Mouse (Mus musculus): ENCODE data around the gene Cdc34.

The Cdc34 gene

DNA sequence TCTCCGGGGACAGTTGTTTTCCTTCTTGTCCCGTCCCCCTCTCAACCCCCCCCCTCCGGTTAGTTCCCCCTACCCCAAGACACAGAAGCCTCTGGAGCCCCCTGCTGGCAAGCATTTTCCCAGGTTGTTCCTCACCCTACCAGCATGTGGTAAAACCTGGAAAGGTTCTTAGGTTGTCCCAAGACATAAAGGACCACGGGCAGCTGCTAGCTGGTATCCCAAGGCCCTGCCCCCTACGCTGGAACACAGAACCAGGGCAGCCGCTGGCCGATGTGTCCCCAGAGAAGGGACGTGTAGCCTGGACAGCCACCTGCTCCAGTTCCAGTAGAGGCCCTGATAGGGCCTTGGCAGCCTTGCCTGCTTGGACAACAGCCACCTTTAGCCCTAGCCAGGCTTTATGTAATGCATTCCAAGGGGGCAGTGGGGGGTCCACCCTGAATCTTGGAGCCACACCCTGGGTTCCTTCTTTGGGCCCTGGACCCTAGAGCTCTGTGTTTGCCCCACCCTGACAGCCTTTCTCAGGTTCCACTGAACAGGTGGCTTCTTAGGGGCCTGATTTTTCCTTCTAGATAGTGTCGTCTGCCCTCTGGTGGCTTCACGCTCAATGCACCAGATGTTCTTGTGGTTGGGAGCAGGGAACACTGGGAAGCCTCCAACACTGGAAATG is 1.1 kb downstream of the Cdc34 start:
- CTCF ChIA-PET, result interaction anchor here in 3 of 4 experiments (0.5 to 4.6 kb wide), 35 partner anchors 9 to 1198 kb away, joined by 3 to 57 read pairs (median 4); partner anchors contain the start of genes Bsg (in 2 of the 3), Madcam1 (in 2 of the 3) and Tpgs1 (in 1 of the 3)
- POLR2A ChIA-PET, result interaction anchor here (0.5 to 19.9 kb wide), 31 partner anchors 8 to 574 kb away, joined by 3 to 367 read pairs (median 4); partner anchors contain the start of genes Tpgs1 (in 3 of the 4), Bsg (in 2 of the 4), Madcam1 (in 2 of the 4) and Fgf22 (in 1 of the 4)

DNA sequence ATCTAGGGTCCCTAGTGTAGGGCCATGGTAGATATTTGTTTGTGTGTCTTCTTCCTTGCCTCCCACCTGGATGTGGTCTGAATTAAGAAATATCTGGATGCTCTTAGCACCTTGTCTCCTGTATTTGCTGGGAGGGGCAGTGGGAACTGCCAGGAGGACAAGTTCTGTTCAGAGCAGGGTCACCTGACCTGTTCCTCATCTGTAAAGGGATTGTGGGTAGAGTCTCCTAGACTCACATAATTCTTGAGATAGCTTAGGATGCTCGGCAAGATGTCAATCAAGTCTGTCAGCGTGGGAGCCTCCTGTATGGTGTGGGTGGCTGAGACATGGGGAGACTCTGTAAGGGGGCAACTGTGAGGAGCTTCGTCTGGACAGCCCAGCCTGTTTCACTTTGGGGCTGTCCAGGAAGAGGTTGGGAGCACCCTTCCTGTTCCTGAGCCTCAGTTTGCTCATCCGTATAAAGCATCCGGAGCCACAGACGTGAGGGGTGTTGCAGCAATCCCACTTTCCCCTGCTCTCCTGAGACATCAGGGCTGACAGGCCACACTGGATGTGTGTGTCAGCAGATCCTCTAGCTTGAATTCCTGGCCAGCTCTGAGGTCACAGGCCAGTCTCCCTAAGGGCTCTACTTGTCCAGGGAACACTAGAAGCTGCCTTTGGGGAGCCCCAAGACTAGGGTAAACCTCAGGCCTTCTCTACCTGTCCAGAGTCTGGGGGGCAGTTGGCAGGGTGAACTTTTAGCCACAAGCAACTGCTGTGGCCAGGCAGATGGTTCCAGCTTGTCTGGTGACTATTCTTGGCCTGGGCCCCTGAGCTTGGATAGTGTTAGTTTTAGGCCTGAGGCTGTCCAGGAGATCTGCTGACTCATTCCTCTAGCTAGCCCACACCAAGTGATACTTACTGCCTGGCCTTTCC is 2.0 kb downstream of the Cdc34 start:
- ChIA-PET CTCF (interaction anchor here (0.7 to 4.6 kb wide), 25 partner anchors 8 to 128 kb away, joined by 3 to 57 read pairs (median 5); partner anchors contain the start of genes Bsg (in 2 of the 4), Madcam1 (in 1 of the 4) and Tpgs1 (in 1 of the 4)), POLR2A (interaction anchor here in 3 of 4 experiments (0.6 to 19.9 kb wide), 25 partner anchors 8 to 175 kb away, joined by 3 to 367 read pairs (median 4); partner anchors contain the start of genes Tpgs1 (in 3 of the 3), Bsg (in 2 of the 3), Madcam1 (in 2 of the 3) and Fgf22 (in 1 of the 3))

DNA sequence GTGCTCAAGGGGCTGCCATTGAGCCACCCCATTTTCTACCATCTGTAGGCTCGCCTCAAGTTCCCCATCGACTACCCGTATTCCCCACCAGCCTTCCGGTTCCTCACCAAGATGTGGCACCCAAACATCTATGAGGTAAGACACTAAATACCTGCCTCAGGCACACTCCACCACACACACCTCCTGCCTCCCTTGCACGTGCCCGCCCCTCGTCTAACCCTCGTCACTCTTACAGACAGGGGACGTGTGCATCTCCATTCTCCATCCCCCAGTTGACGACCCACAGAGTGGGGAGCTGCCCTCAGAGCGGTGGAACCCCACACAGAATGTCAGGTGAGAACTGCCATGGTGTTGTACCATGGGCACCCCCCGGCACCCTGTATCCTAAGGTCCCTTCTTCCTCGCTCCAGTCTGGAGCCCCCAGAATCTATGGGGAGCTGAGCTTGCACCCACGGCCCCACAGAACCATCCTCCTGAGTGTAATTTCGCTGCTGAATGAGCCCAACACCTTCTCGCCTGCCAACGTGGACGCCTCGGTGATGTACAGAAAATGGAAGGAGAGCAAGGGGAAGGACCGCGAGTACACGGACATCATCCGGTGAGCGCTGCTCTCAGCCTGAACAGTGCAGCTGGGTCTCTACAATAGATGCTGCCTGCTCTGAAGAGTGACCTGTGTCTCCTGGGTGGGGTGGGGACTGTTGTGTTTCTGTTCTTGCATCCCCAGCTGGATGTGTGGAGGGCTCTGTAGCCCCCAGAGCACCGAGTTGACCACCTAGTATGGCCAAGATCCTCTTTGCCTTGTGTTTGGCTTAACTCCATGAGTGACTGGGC is 3.0 kb downstream of the Cdc34 start:
- ChIA-PET POLR2A (interaction anchor here in 3 of 4 experiments (0.6 to 19.9 kb wide), 19 partner anchors 7 to 83 kb away, joined by 3 to 367 read pairs (median 9); partner anchors contain the start of genes Tpgs1 (in 3 of the 3), Bsg (in 2 of the 3), Madcam1 (in 2 of the 3) and Polrmt (in 2 of the 3)), CTCF (interaction anchor here in 3 of 4 experiments (0.6 to 4.6 kb wide), 6 partner anchors 12 to 95 kb away, joined by 3 to 57 read pairs (median 4); partner anchors contain the start of gene Madcam1 (in 1 of the 3))

DNA sequence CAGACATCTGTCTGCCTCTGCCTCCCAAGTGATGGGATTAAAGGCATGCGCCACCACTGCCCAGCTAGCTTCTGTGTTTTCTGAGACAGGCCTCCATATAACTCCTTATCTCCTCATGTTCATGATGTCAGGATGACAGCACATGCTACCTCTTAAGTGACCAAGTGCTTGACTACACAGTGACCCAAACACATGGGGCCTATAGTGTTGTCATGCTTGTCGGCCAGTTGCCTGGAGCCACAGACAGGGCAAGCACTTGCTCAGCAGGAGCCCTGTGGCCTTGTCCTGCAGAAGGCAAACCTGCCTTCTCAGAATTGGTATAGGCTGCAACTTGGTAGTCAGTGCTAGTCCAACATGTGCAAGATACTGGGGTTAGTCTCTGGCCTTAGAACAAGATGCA is 4.2 kb downstream of the Cdc34 start:
- POLR2A ChIA-PET, result interaction anchor here in 3 of 4 experiments (0.8 to 19.9 kb wide), 18 partner anchors 9 to 94 kb away, joined by 3 to 367 read pairs (median 6); partner anchors contain the start of genes Bsg (in 2 of the 3), Madcam1 (in 2 of the 3), Tpgs1 (in 2 of the 3) and Polrmt (in 1 of the 3)

DNA sequence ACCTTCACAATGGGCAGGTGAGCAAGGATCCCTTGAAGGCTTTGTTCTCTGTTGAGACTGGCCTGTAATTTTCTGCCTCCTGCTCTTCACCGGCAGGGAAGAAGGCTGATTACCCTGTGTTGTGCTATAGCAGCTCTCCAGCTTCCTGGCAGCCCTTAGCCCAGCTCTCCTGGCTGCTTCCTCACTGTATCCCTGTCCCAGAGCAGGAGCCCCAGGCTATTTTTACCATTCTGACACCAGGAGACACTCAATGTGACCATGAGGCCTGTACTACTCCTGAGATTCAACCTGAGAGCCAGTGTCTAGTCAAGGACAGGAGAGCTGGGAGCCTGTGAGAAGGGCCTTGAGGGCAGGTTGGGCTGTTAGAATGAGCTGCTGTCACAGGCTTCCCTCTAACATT is 4.7 kb downstream of the Cdc34 start:
- ChIA-PET POLR2A (interaction anchor here in 3 of 4 experiments (0.6 to 19.9 kb wide), 19 partner anchors 9 to 94 kb away, joined by 3 to 367 read pairs (median 7); partner anchors contain the start of genes Bsg (in 3 of the 3), Madcam1 (in 2 of the 3), Tpgs1 (in 2 of the 3) and Polrmt (in 1 of the 3)), CTCF (interaction anchor here in 3 of 4 experiments (0.6 to 2.0 kb wide), 12 partner anchors 9 to 1219 kb away, joined by 3 to 12 read pairs (median 4); partner anchors contain the start of gene Madcam1 (in 1 of the 3))

More for the DNA sequence above, 4.2 kb downstream of the Cdc34 start:
- CTCF ChIA-PET, result interaction anchor here in 2 of 4 experiments (1.2 to 2.0 kb wide), 7 partner anchors 9 to 126 kb away, joined by 3 to 12 read pairs (median 4); partner anchors contain the start of gene Madcam1 (in 1 of the 2)

DNA sequence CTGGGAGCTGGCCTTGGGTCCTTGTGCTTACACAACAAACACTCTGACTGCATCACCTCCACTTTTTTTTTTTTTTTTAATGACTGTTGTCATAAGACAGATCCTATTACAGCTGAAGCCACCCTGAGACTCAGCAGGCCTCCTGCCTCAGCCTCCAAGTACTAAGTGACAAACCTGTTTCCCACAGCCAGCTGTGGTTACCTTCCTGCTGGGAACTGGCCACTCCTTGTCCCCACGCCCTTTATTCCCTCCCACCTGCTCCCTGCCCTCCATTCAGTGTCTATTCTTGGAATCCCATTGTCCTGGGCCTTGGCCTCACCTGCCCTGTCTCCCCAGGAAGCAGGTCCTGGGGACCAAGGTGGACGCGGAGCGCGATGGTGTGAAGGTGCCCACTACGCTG is 5.5 kb downstream of the Cdc34 start:
- CTCF ChIA-PET, result interaction anchor here in 3 of 4 experiments (0.6 to 2.0 kb wide), 13 partner anchors 8 to 1220 kb away, joined by 3 to 12 read pairs (median 4); partner anchors contain the start of genes Madcam1 (in 1 of the 3) and Med16 (in 1 of the 3)
- POLR2A ChIA-PET, result interaction anchor here (0.5 to 19.9 kb wide), 26 partner anchors 10 to 254 kb away, joined by 3 to 367 read pairs (median 4); partner anchors contain the start of genes Bsg (in 4 of the 4), Madcam1 (in 2 of the 4), Tpgs1 (in 2 of the 4) and Polrmt (in 1 of the 4)

DNA sequence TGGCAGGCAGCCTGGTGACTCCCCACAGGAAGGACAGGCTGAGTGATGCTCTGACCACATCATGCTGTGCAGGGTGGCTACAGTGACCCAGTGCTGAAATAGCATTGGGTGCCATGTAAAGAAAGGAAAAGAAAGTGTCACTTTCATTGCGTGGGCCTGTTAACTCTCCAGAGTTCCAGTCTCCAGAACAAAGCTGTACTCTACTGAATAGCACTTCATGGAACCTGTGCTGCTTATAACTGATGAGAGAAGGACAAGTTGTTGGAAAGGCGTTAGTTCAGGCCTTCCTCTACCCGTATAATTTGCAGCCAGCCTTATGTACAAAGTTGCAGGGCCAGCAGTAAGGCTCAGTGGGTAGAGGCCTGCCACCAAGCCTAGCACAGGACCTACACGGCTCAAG is 6.7 kb downstream of the Cdc34 start, which contains the start of gene Gzmm:
TSS of gene Gzmm (plus strand) at position 301 of the 400 bp plus-strand sequence.
- POLR2A ChIA-PET, result interaction anchor here in 3 of 4 experiments (0.8 to 19.9 kb wide), 12 partner anchors 9 to 77 kb away, joined by 3 to 367 read pairs (median 18); partner anchors contain the start of genes Bsg (in 2 of the 3), Madcam1 (in 2 of the 3) and Tpgs1 (in 2 of the 3)

DNA sequence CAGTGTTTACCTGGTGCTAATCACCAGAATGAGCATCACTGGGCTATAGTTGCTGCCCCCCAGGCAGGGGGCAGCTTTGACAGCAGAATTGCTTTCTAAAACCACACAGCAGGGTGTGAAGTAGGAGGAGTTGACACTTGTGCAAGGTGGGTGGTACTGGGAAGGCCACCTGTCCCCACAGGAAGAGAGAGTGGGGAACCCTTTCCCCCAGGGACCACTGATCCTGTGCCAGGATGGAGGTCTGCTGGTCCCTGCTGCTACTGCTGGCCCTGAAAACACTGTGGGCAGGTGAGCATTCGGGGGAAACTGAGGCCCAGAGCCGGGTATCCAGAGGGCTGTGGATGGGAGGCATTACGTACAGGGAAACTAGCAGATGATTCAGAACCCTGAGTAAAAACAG is 7.2 kb downstream of the Cdc34 start:
- ChIA-PET POLR2A (interaction anchor here in 3 of 4 experiments (0.6 to 19.9 kb wide), 12 partner anchors 8 to 134 kb away, joined by 3 to 367 read pairs (median 18); partner anchors contain the start of genes Bsg (in 2 of the 3), Madcam1 (in 2 of the 3), Tpgs1 (in 2 of the 3) and Cdc34 (in 1 of the 3)), CTCF (no interaction called here)

More for the DNA sequence above, 6.7 kb downstream of the Cdc34 start, which contains the start of gene Gzmm:
- CTCF ChIA-PET, result interaction anchor here in 1 of 4 experiments (0.6 kb wide), 1 partner anchor 94 kb away, joined by 3 read pairs; no protein-coding TSS in a partner anchor

DNA sequence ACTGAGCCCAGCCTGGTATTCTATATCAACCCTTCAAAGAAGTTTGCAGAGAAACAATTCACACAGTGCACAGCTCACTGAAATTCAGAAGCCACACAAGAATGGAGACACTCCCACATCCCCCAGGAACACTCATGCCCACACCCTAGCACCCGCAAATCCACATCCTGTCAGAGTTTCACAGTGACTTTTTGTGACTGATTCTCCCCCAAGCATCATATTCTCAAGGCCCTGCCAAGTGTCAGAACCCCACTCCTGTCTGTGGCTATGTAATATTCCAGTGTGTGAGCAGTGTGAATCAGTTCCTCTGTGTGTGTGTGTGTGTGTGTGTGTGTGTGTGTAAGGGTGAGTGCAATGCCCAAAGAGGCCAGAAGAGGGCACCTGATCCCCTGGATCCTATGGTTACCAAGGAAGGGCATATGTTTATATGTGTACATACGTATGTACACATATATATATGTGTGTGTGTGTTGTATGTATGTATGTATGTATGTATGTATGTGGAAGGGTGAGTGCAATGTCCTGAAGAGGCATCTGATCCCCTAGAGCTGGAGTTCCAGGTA is 10.1 kb downstream of the Cdc34 start:
- CTCF ChIA-PET, result interaction anchor here in 2 of 4 experiments (0.7 to 1.1 kb wide), 4 partner anchors 9 to 40 kb away, joined by 3 to 7 read pairs (median 4); no protein-coding TSS in a partner anchor

DNA sequence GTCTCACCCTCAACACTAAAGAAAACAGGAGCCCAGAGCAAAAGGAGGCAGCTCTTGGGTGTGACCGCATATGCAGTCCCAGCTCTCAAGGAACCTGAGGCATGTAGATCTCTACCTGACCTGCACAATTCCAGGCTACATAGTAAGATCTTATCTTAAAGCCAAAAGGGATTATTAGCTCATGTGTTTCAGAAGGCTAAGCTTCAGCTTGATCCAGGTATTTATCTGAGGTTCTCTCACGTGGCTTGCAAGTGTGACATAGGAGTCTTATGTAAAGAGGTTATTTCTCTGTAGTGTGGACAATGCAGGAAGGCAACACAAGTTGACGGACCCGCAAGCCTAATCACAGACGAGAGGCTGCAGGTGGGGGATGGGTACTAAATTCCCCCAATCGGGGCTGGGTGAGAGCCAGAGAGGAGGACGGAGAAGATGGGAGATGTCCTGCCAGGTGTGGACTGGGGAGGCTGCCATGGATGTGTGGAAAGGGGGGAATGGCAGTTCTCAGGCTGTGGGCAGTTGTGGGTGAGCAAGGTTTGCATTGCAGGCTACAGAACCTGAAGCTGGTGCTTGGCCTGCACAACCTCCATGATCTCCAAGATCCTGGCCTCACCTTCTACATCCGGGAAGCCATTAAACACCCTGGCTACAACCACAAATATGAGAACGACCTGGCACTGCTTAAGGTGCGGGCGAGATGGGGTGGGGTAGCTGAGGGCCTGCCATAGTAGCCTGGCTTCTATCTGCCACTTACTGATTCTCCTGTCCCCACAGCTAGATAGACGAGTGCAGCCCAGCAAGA is 11.8 kb downstream of the Cdc34 start:
- ChIA-PET CTCF (interaction anchor here in 3 of 4 experiments (0.8 to 3.6 kb wide), 9 partner anchors 10 to 99 kb away, joined by 3 to 23 read pairs (median 4); partner anchors contain the start of gene Bsg (in 1 of the 3)), POLR2A (interaction anchor here in 3 of 4 experiments (0.9 to 19.9 kb wide), 13 partner anchors 10 to 160 kb away, joined by 3 to 367 read pairs (median 4); partner anchors contain the start of genes Bsg (in 2 of the 3), Cdc34 (in 1 of the 3), Madcam1 (in 1 of the 3) and Ptbp1 (in 1 of the 3))

More for the DNA sequence above, 10.1 kb downstream of the Cdc34 start:
- POLR2A ChIA-PET, result interaction anchor here in 3 of 4 experiments (0.8 to 19.9 kb wide), 11 partner anchors 6 to 74 kb away, joined by 3 to 367 read pairs (median 7); partner anchors contain the start of genes Bsg (in 3 of the 3), Cdc34 (in 1 of the 3), Madcam1 (in 1 of the 3) and Tpgs1 (in 1 of the 3)

DNA sequence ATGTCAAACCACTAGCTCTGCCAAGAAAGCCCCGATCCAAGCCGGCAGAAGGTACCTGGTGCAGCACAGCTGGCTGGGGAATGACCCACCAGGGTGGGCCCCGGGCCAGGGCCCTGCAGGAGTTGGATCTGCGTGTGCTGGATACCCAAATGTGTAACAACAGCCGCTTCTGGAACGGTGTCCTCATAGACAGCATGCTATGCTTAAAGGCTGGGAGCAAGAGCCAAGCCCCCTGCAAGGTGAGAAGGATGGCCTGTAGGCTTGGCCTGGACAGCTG is 12.3 kb downstream of the Cdc34 start:
- ChIA-PET POLR2A (interaction anchor here in 3 of 4 experiments (1.2 to 19.9 kb wide), 13 partner anchors 10 to 160 kb away, joined by 3 to 367 read pairs (median 6); partner anchors contain the start of genes Bsg (in 2 of the 3), Cdc34 (in 1 of the 3), Madcam1 (in 1 of the 3) and Ptbp1 (in 1 of the 3)), CTCF (interaction anchor here in 3 of 4 experiments (1.0 to 3.6 kb wide), 10 partner anchors 9 to 222 kb away, joined by 3 to 23 read pairs (median 4); partner anchors contain the start of genes Bsg (in 2 of the 3) and Kiss1r (in 1 of the 3))

DNA sequence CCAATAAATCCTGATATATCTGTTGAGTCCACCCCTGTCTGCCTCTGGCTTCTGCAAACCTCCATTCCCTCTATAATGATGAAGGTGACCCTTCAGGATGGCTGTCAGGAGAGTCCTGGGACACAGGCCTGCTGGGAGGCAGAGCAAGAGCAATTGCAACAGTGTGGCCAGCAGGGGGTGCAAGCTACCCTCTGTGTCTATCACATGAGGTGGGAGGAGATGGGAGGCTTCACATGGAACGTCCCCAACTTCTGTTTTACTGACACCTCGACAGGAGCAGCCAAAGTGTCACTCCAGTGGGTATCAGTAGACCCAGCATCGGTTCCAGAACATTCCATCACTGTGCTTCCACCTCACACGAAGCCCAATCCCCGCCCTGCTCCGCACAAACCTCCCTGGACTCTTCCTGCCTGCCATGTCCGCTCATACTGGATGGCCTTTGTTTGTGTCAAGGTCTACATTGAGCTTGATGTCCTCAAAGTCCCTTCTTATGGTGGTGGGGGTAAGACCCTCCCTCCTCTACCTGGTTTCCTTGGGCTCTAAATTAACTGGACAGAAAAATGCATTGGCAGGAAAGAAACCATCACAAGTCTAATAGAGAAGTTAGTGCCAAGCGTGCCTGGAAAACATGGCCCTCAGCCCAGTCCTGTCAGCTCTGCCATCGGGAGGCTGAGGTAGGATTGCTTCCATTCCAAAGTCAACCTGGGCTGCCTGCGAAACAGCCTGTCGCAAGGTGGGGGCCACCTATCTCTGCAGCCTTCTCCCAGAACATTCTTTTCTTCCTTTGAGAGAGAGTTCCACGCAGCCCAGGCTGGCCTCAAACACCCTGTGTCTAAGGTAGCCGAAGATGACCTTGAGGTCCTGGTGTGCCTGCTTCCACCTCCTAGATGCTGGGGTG is 13.5 kb downstream of the Cdc34 start:
- POLR2A ChIA-PET, result interaction anchor here (0.5 to 19.9 kb wide), 23 partner anchors 7 to 159 kb away, joined by 3 to 367 read pairs (median 4); partner anchors contain the start of genes Bsg (in 2 of the 4), Cdc34 (in 2 of the 4), Gzmm (in 1 of the 4) and Madcam1 (in 1 of the 4)
- CTCF ChIA-PET, result interaction anchor here (0.5 to 3.6 kb wide), 32 partner anchors 8 to 263 kb away, joined by 3 to 23 read pairs (median 4); partner anchors contain the start of genes Bsg (in 2 of the 4), C2cd4c (in 1 of the 4), Cdc34 (in 1 of the 4) and Fgf22 (in 1 of the 4)

DNA sequence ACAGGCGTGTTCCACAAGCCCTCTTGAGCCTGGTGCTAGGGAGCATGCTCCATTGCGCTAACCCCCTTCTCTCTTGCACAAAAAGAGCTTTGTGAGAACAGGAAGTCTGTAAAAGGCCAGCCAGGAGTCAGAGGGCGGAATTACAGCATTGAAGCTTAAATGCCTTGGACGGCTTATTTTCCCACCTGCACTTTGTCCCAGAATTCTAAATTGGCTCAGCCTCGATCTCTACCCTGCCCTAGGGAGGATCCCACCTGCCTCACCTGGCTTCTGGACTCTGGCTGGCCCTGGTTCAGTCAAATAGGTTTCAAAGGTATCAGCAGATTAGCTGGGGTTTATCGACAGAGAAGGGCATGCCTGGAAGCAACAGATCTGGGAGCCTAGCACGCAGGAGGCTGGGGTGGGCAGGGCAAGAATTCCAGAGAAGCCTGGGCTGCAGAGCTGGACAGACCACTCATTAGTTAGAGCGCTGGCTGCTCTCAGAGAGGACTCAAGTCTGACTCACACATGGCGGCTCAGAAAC is 14.2 kb downstream of the Cdc34 start:
- ChIA-PET CTCF (interaction anchor here in 3 of 4 experiments (0.5 to 3.6 kb wide), 22 partner anchors 8 to 273 kb away, joined by 3 to 23 read pairs (median 4); partner anchors contain the start of genes Bsg (in 1 of the 3), C2cd4c (in 1 of the 3), Cdc34 (in 1 of the 3) and Fgf22 (in 1 of the 3)), POLR2A (interaction anchor here in 3 of 4 experiments (0.6 to 19.9 kb wide), 15 partner anchors 8 to 59 kb away, joined by 3 to 367 read pairs (median 6); partner anchors contain the start of genes Bsg (in 2 of the 3), Cdc34 (in 1 of the 3), Gzmm (in 1 of the 3) and Madcam1 (in 1 of the 3))
